Comparison of ENCODE assay signal across 8 mouse cellular contexts in genomic region chr13:35742696-35743095, GRCm38 (mm10).
DNase-seq lines count a peak whose midpoint lies in the region; ATAC-seq and TF ChIP-seq lines count a peak whose summit lies in the region.

No protein-coding gene starts in this region.

- intact Hi-C loops in heart, postnatal 36 days (cut with DNase I), result loop anchor here (5.0 kb wide), 1 partner anchor 165 kb away; the partner anchor contains the start of gene Rpp40
- intact Hi-C loops in left cerebral cortex, postnatal 36 days (cut with DNase I), result no loop called here

- no peak for ATAC-seq in heart, embryonic 15.5 days (replicated peaks; ENCODE audit: insufficient number of reproducible peaks, insufficient read depth, low FRiP score, low read depth)
- ATAC-seq in G1E (ENCODE audit: extremely low read depth, insufficient number of reproducible peaks, low FRiP score, poor library complexity, severe bottlenecking), result no peak
- ATAC-seq in hindbrain, embryonic 11.5 days (ENCODE audit: low FRiP score), result no peak
- ATAC-seq in midbrain, embryonic 12.5 days (ENCODE audit: low FRiP score, low read depth), result no peak

- no peak for TF ChIP-seq CTCF in G1E (IDR thresholded peaks at IDR 0.05; ENCODE audit: low read depth, low read length)

- peak overlapping the region; percentile 91 for H3K4me2 ChIP-seq in heart, embryonic 15.5 days
- H3K4me2 ChIP-seq in hindbrain, embryonic 11.5 days (replicated peaks; ENCODE audit: low read depth, low read length), result peak overlapping the region; percentile 61
- H3K4me2 ChIP-seq in midbrain, embryonic 12.5 days (replicated peaks), result peak overlapping the region; percentile 80

- peak overlapping the region; percentile 94 for H3K9ac ChIP-seq in heart, embryonic 15.5 days
- H3K9ac ChIP-seq in hindbrain, embryonic 11.5 days (ENCODE audit: low read depth, low read length), result peak overlapping the region; percentile 94; the same call in 1 of the 2 replicates
- H3K9ac ChIP-seq in midbrain, embryonic 12.5 days (replicated peaks), result peak overlapping the region; percentile 90

- 0 out of 2 replicates have a peak overlapping the region, but pooled peaks have one; percentile 96 for H3K27ac ChIP-seq in heart, embryonic 15.5 days
- no peak overlapping the region for H3K27ac ChIP-seq in hindbrain, embryonic 11.5 days (ENCODE audit: low read depth, low read length)
- H3K27ac ChIP-seq in midbrain, embryonic 12.5 days (replicated peaks), result no peak overlapping the region

- peaks cover 23% of the 10 kb centered on the region for H3K4me1 ChIP-seq in heart, embryonic 15.5 days (replicated peaks)
- peaks cover 54% of the 10 kb centered on the region for H3K4me1 ChIP-seq in G1E (ENCODE audit: insufficient read depth, low read depth, low read length)
- peaks cover 4% of the 10 kb centered on the region; the same call in 1 of the 2 replicates for H3K4me1 ChIP-seq in hindbrain, embryonic 11.5 days (replicated peaks; ENCODE audit: control insufficient read depth, insufficient read depth, low read length)
- peaks cover 11% of the 10 kb centered on the region for H3K4me1 ChIP-seq in midbrain, embryonic 12.5 days

- DNase-seq in heart, postnatal 36 days, result no peak
- DNase-seq in G1E (ENCODE audit: low spot score), result no peak
- no peak for DNase-seq in hindbrain, embryonic 11.5 days (ENCODE audit: low spot score)
- no peak for DNase-seq in right cerebral cortex, adult 18-20 months
- no peak for DNase-seq in left cerebral cortex, postnatal 36 days (ENCODE audit: low spot score in 2 of 2)
- no peak for DNase-seq in cerebellum, adult 11 months

- WGBS in heart, embryonic 15.5 days, result 25% methylated on average over 4 of the region's 4 CpGs
- WGBS in hindbrain, embryonic 11.5 days, result 47% methylated on average over 4 of the region's 4 CpGs
- 35% methylated on average over 4 of the region's 4 CpGs for WGBS in midbrain, embryonic 12.5 days

- H3K27me3 ChIP-seq in heart, embryonic 15.5 days, result no peaks in the 10 kb centered on the region; the same call in 1 of the 2 replicates
- no peaks in the 10 kb centered on the region for H3K27me3 ChIP-seq in G1E (ENCODE audit: insufficient read depth, low read length)
- H3K27me3 ChIP-seq in hindbrain, embryonic 11.5 days (ENCODE audit: control insufficient read depth, insufficient read depth, low read length), result peaks cover 21% of the 10 kb centered on the region; the same call in 1 of the 2 replicates
- peaks cover 31% of the 10 kb centered on the region for H3K27me3 ChIP-seq in midbrain, embryonic 12.5 days

- H3K9me3 ChIP-seq in heart, embryonic 15.5 days (replicated peaks), result peaks cover 7% of the 10 kb centered on the region; the same call in 1 of the 2 replicates
- peaks cover 7% of the 10 kb centered on the region for H3K9me3 ChIP-seq in G1E (replicated peaks)
- H3K9me3 ChIP-seq in hindbrain, embryonic 11.5 days (ENCODE audit: control insufficient read depth, low read length), result peaks cover 3% of the 10 kb centered on the region; the same call in 1 of the 2 replicates
- peaks cover 15% of the 10 kb centered on the region for H3K9me3 ChIP-seq in midbrain, embryonic 12.5 days

- no peaks in the 10 kb centered on the region for H3K36me3 ChIP-seq in heart, embryonic 15.5 days
- H3K36me3 ChIP-seq in G1E (replicated peaks), result peaks cover 25% of the 10 kb centered on the region
- H3K36me3 ChIP-seq in hindbrain, embryonic 11.5 days (ENCODE audit: control insufficient read depth, insufficient read depth, low read length), result no peaks in the 10 kb centered on the region
- no peaks in the 10 kb centered on the region for H3K36me3 ChIP-seq in midbrain, embryonic 12.5 days

- peak overlapping the region; percentile 81 for H3K4me3 ChIP-seq in heart, embryonic 15.5 days
- H3K4me3 ChIP-seq in G1E (ENCODE audit: low read depth, low read length), result peak overlapping the region; percentile 96
- peak overlapping the region; percentile 96 for H3K4me3 ChIP-seq in hindbrain, embryonic 11.5 days (ENCODE audit: low read depth, low read length)
- H3K4me3 ChIP-seq in midbrain, embryonic 12.5 days, result peak overlapping the region; percentile 95
